Mouse (Mus musculus): ENCODE data around the gene Hdgfl3.

GRCm38 (mm10) chr7:81844801-81845200, 89.5 kb downstream of the Hdgfl3 start:
- TF ChIP-seq CTCF (conservative IDR thresholded peaks at IDR 0.05 in 1 of 2, IDR thresholded peaks at IDR 0.05 in 1 of 2; ENCODE audit: low read depth in 2 of 2, low read length in 2 of 2) (no peak), ZC3H11A (IDR thresholded peaks at IDR 0.05; ENCODE audit: low read depth, low read length) (no peak), NELFE (IDR thresholded peaks at IDR 0.05; ENCODE audit: low read depth, low read length) (no peak), JUND (conservative IDR thresholded peaks at IDR 0.05; ENCODE audit: low read depth, low read length) (no peak), MYC (IDR thresholded peaks at IDR 0.05; ENCODE audit: low read depth, low read length) (no peak), ETS1 (conservative IDR thresholded peaks at IDR 0.05; ENCODE audit: low read depth, low read length) (no peak)
